In the genomic region with DNA sequence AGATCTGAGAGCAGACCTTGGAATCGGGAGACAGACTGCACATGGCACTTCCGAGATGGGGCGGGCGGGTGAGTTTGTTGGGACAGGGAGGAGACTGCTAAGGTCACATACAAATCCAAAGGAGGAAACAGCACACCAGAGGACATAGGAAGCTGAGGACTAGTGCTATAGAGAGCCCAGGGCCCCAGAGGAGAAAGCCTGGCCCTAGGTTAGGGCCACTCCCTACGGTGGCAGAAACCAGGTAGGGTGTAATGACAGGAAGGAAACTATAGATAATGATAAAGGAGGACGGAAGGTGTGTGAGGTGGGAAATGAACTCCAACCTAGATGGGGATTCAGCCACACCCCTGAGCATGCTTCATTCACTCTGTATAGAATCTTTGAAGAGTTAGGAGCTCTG, we compare ENCODE assay signal across 22 mouse cellular contexts. TPM values are rescaled to one million over a fixed set of nuclear protein-coding genes. Genes with fewer than 3 reads are reported as not detected.
DNase-seq lines count a peak whose midpoint lies in the region; ATAC-seq and TF ChIP-seq lines count a peak whose summit lies in the region.
"Had no signal": no experiment of that assay in that cellular context is flagged by ENCODE, and none has a peak within 500 bp of the region (broad histone marks: within the 10 kb centered on the region; RNA-seq: fewer than 3 reads in every experiment).

No protein-coding gene starts in this region.

- DNase-seq in layer of hippocampus, adult 18-20 months (ENCODE audit: low spot score in 2 of 2) = no peak
- DNase-seq in gastrocnemius, postnatal 10 days = no peak
- no peak for DNase-seq in gastrocnemius, postnatal 4 days (ENCODE audit: low spot score in 2 of 2)
- DNase-seq: adrenal gland, adult 2 months; adrenal gland, postnatal 10 days; adrenal gland, postnatal 25 days; cerebellum, adult 11 months; cerebellum, adult 18-20 months; cerebellum, adult 8-10 months; cerebellum, adult 9-11 months; cerebellum, postnatal 14 days had no signal

- H3K4me1 ChIP-seq in intestine, embryonic 15.5 days (replicated peaks) = peaks cover 27% of the 10 kb centered on the region
- H3K4me1 ChIP-seq in intestine, embryonic 16.5 days (ENCODE audit: control insufficient read depth, insufficient read depth, low read length) = peaks cover 18% of the 10 kb centered on the region
- peaks cover 4% of the 10 kb centered on the region for H3K4me1 ChIP-seq in stomach, embryonic 16.5 days (ENCODE audit: control insufficient read depth, insufficient read depth, low read length)

- ATAC-seq in intestine, embryonic 15.5 days = peak; percentile 72
- peak; percentile 81 for ATAC-seq in intestine, embryonic 16.5 days
- peak; percentile 42; the same call in 1 of the 2 replicates for ATAC-seq in stomach, embryonic 16.5 days (ENCODE audit: insufficient read depth, low FRiP score)
- ATAC-seq in erythroid progenitor cell, adult 5-6 weeks (replicated peaks; ENCODE audit: low FRiP score, poor library complexity, severe bottlenecking) = no peak
- ATAC-seq: forebrain, embryonic 14.5 days; forebrain, embryonic 16.5 days had no signal

- no peak overlapping the region for H3K9ac ChIP-seq in intestine, embryonic 15.5 days
- no peak overlapping the region for H3K9ac ChIP-seq in intestine, embryonic 16.5 days (ENCODE audit: low read depth, low read length)
- H3K9ac ChIP-seq in stomach, embryonic 16.5 days (ENCODE audit: low read length) = no peak overlapping the region
- H3K9ac ChIP-seq: embryonic facial prominence, embryonic 12.5 days; forebrain, embryonic 12.5 days had no signal

- no peak overlapping the region for H3K4me3 ChIP-seq in intestine, embryonic 15.5 days (replicated peaks)
- H3K4me3 ChIP-seq in intestine, embryonic 16.5 days (ENCODE audit: low read length) = no peak overlapping the region
- H3K4me3 ChIP-seq in myocyte = no peak overlapping the region
- no peak overlapping the region for H3K4me3 ChIP-seq in stomach, embryonic 16.5 days (replicated peaks; ENCODE audit: low read length)
- H3K4me3 ChIP-seq: embryonic facial prominence, embryonic 10.5 days; embryonic facial prominence, embryonic 12.5 days; forebrain, embryonic 10.5 days; forebrain, embryonic 12.5 days had no signal

- H3K36me3 ChIP-seq in intestine, embryonic 15.5 days = peaks cover 11% of the 10 kb centered on the region
- H3K36me3 ChIP-seq in intestine, embryonic 16.5 days (ENCODE audit: control insufficient read depth, insufficient read depth, low read length) = 0 out of 2 replicates have a peak, but pooled peaks cover 6% of the 10 kb centered on the region
- peaks cover 12% of the 10 kb centered on the region for H3K36me3 ChIP-seq in myocyte (ENCODE audit: control insufficient read depth, insufficient read depth)
- H3K36me3 ChIP-seq in stomach, embryonic 16.5 days (ENCODE audit: control insufficient read depth, insufficient read depth, low read length) = peaks cover 14% of the 10 kb centered on the region; the same call in 1 of the 2 replicates

- 57% methylated on average over 6 of the region's 6 CpGs for WGBS in intestine, embryonic 15.5 days
- WGBS in intestine, embryonic 16.5 days = 67% methylated on average over 6 of the region's 6 CpGs
- 77% methylated on average over 6 of the region's 6 CpGs for WGBS in stomach, embryonic 16.5 days

- no peak overlapping the region for H3ac ChIP-seq in myocyte (ENCODE audit: control insufficient read depth, insufficient read length)

- no peak for TF ChIP-seq POLR2A in myocyte (IDR thresholded peaks at IDR 0.05; ENCODE audit: insufficient read length, low read depth)

- no peak overlapping the region for H3K4me2 ChIP-seq in intestine, embryonic 15.5 days (replicated peaks)
- H3K4me2 ChIP-seq in intestine, embryonic 16.5 days (ENCODE audit: low read depth, low read length) = no peak overlapping the region
- H3K4me2 ChIP-seq in myocyte (ENCODE audit: low read depth) = no peak overlapping the region
- no peak overlapping the region for H3K4me2 ChIP-seq in stomach, embryonic 16.5 days (ENCODE audit: low read depth, low read length)
- H3K4me2 ChIP-seq: embryonic facial prominence, embryonic 12.5 days; forebrain, embryonic 12.5 days had no signal

- H3K27ac ChIP-seq in intestine, embryonic 15.5 days = no peak overlapping the region
- H3K27ac ChIP-seq in intestine, embryonic 16.5 days (ENCODE audit: low read length) = no peak overlapping the region
- no peak overlapping the region for H3K27ac ChIP-seq in stomach, embryonic 16.5 days (ENCODE audit: low read length)
- H3K27ac ChIP-seq: embryonic facial prominence, embryonic 10.5 days; embryonic facial prominence, embryonic 12.5 days; forebrain, embryonic 10.5 days; forebrain, embryonic 12.5 days had no signal

- no peaks in the 10 kb centered on the region for H3K27me3 ChIP-seq in intestine, embryonic 15.5 days (replicated peaks)
- no peaks in the 10 kb centered on the region for H3K27me3 ChIP-seq in intestine, embryonic 16.5 days (replicated peaks; ENCODE audit: control insufficient read depth, insufficient read depth, low read length)
- no peaks in the 10 kb centered on the region for H3K27me3 ChIP-seq in myocyte (ENCODE audit: control insufficient read depth, insufficient read depth, insufficient read length)
- H3K27me3 ChIP-seq in stomach, embryonic 16.5 days (ENCODE audit: control insufficient read depth, insufficient read depth, low read length) = no peaks in the 10 kb centered on the region
- H3K27me3 ChIP-seq: embryonic facial prominence, embryonic 12.5 days; forebrain, embryonic 12.5 days had no signal

- no peaks in the 10 kb centered on the region for H3K9me3 ChIP-seq in intestine, embryonic 15.5 days
- no peaks in the 10 kb centered on the region for H3K9me3 ChIP-seq in intestine, embryonic 16.5 days (ENCODE audit: control insufficient read depth, low read length)
- H3K9me3 ChIP-seq in stomach, embryonic 16.5 days (replicated peaks; ENCODE audit: control insufficient read depth, low read length) = no peaks in the 10 kb centered on the region
- H3K9me3 ChIP-seq: embryonic facial prominence, embryonic 10.5 days; embryonic facial prominence, embryonic 12.5 days; forebrain, embryonic 10.5 days; forebrain, embryonic 12.5 days had no signal

- H3K79me2 ChIP-seq in myocyte (ENCODE audit: control insufficient read depth, insufficient read depth) = no peaks in the 10 kb centered on the region

TF ChIP-seq in myocyte, 11 proteins besides CTCF, POLR2A, EP300 and RAD21:
- TF ChIP-seq REST (IDR thresholded peaks at IDR 0.05; ENCODE audit: insufficient read depth, insufficient read length) (no peak), SRF (IDR thresholded peaks at IDR 0.05; ENCODE audit: control insufficient read depth, insufficient read length, low read depth) (no peak), MYOD1 (IDR thresholded peaks at IDR 0.05; ENCODE audit: control insufficient read depth in 1 of 3, insufficient read length in 2 of 3, low read depth in 2 of 3) (no peak), MYOG (IDR thresholded peaks at IDR 0.05; ENCODE audit: control insufficient read depth in 1 of 3, insufficient read depth in 1 of 3, insufficient read length in 2 of 3, low read depth in 2 of 3) (no peak), USF1 (IDR thresholded peaks at IDR 0.05; ENCODE audit: low read depth) (no peak), POLR2AphosphoS2 (IDR thresholded peaks at IDR 0.05; ENCODE audit: insufficient read length, low read depth) (peak; percentile 10)

RNA-seq across cellular contexts. Expression of gene Dsn1, which starts 5.4 kb away (rescaled TPM):
- 28.3 and 29.4 TPM in 2 replicates for polyA plus RNA-seq in intestine, embryonic 15.5 days (2015; fragmentation: Nextera tagmentation; extraction: Ambion mirVana)
- 23.4 and 25.3 TPM in 2 replicates for polyA plus RNA-seq in intestine, embryonic 16.5 days (2015; fragmentation: Nextera tagmentation; extraction: Ambion mirVana)
- polyA plus RNA-seq in myocyte (2012; fragmentation: generic; extraction: Trizol) = 4.8 TPM
- 28.5 and 28.6 TPM in 2 replicates for polyA plus RNA-seq in stomach, embryonic 16.5 days (2015; fragmentation: Nextera tagmentation; extraction: Ambion mirVana)
- 56.9 and 59.5 TPM in 2 replicates for total RNA-seq in erythroid progenitor cell, adult 5-6 weeks (2015; ENCODE audit: low replicate concordance)
- 62.4 and 101 TPM in 2 replicates for total RNA-seq in erythroid progenitor cell, adult 5-6 weeks (2017; ENCODE audit: low replicate concordance)
- 1 to 10 TPM; 2.7 to 4.3 TPM for total RNA-seq in layer of hippocampus, adult 18-20 months (2021)
- 1 to 10 TPM; 5.3 to 6.0 TPM for total RNA-seq in gastrocnemius, postnatal 10 days (2021)
- 10 to 100 TPM; 11.6 to 12.3 TPM for total RNA-seq in gastrocnemius, postnatal 4 days (2021)

RNA-seq across cellular contexts. Expression of gene Ndrg3, which starts 20.5 kb away (rescaled TPM):
- 41.7 and 42.9 TPM in 2 replicates for polyA plus RNA-seq in intestine, embryonic 15.5 days (2015; fragmentation: Nextera tagmentation; extraction: Ambion mirVana)
- polyA plus RNA-seq in intestine, embryonic 16.5 days (2015; fragmentation: Nextera tagmentation; extraction: Ambion mirVana) = 46.7 and 47.6 TPM in 2 replicates
- polyA plus RNA-seq in myocyte (2012; fragmentation: generic; extraction: Trizol) = 34.0 TPM
- polyA plus RNA-seq in stomach, embryonic 16.5 days (2015; fragmentation: Nextera tagmentation; extraction: Ambion mirVana) = 41.9 and 44.5 TPM in 2 replicates
- total RNA-seq in erythroid progenitor cell, adult 5-6 weeks (2015; ENCODE audit: low replicate concordance) = 16.6 and 21.4 TPM in 2 replicates
- 11.7 and 14.6 TPM in 2 replicates for total RNA-seq in erythroid progenitor cell, adult 5-6 weeks (2017; ENCODE audit: low replicate concordance)
- total RNA-seq in layer of hippocampus, adult 18-20 months (2021) = 100 to 1,000 TPM; 416 to 432 TPM
- total RNA-seq in gastrocnemius, postnatal 10 days (2021) = 10 to 100 TPM; 22.5 to 26.1 TPM
- 10 to 100 TPM; 23.2 to 24.0 TPM for total RNA-seq in gastrocnemius, postnatal 4 days (2021)

Comparison
In these comparisons a context has a peak if more than half of its experiments do, and no peak if none do; other contexts are left out.
1. RNA of gene Dsn1, which starts 5.4 kb away (total RNA-seq): 56.9 to 101 TPM in erythroid progenitor cell, adult 5-6 weeks; 11.6 to 12.3 TPM in gastrocnemius, postnatal 4 days, 5.3 to 6.0 TPM in gastrocnemius, postnatal 10 days and 2.7 to 4.3 TPM in layer of hippocampus, adult 18-20 months; every median in the first group is over 4 times any median in the second.
2. RNA of gene Ndrg3, which starts 20.5 kb away (total RNA-seq): 416 to 432 TPM in layer of hippocampus, adult 18-20 months; 22.5 to 26.1 TPM in gastrocnemius, postnatal 10 days, 23.2 to 24.0 TPM in gastrocnemius, postnatal 4 days and 11.7 to 21.4 TPM in erythroid progenitor cell, adult 5-6 weeks; every median in the first group is over 10 times any median in the second.